Mouse (Mus musculus) CH12.LX (cell line): Measurements from ENCODE around the gene Gm13278. TPM values are rescaled to one million over a fixed set of nuclear protein-coding genes. Genes with fewer than 3 reads are reported as not detected.
"Not testable (repeated sequence)": the region's sequence is repeated elsewhere in the genome, so short reads cannot be mapped to it uniquely, and the experiment has no call there.

ENCODE experiments used
- DNase-seq: peaks from one replicate; pipeline ENCODE4 v3.0.0-alpha.2; 2013; ENCODE audit errors: extremely low read depth
- H3K27ac ChIP-seq: 2 replicates; pipeline ENCODE4 v1.5.1; 2012; ENCODE audit warnings: low read depth, mild to moderate bottlenecking, control low read depth, moderate library complexity; ENCODE audit not compliant: insufficient read depth
- H3K27me3 ChIP-seq: replicated peaks from 2 replicates; pipeline ENCODE3; 2012; ENCODE audit warnings: inconsistent platforms
- H3K36me3 ChIP-seq, 2 experiments: replicated peaks in 1 of 2; 2 replicates each; pipeline versions ENCODE3 to v1.6.1; 2012; ENCODE audit warnings: inconsistent platforms in 1 of 2, low read length in 1 of 2, mild to moderate bottlenecking in 1 of 2, mixed read lengths in 1 of 2, moderate library complexity in 1 of 2; ENCODE audit not compliant: control insufficient read depth in 1 of 2, insufficient read depth in 1 of 2
- H3K4me1 ChIP-seq, 2 experiments: 2 replicates each; pipeline ENCODE4 v1.6.1; 2012; ENCODE audit warnings: inconsistent platforms in 1 of 2, moderate library complexity in 1 of 2; ENCODE audit not compliant: insufficient read depth in 2 of 2, control insufficient read depth in 1 of 2
- H3K4me2 ChIP-seq: 2 replicates; pipeline ENCODE4 v1.6.1; 2012; ENCODE audit warnings: low read depth, mild to moderate bottlenecking, control low read depth; ENCODE audit not compliant: poor library complexity, insufficient read depth, severe bottlenecking
- H3K4me3 ChIP-seq, 3 experiments: fragments of 150-350 bp in 1 of 3; sonication (generic) in 1 of 3; replicated peaks in 1 of 3; 2 replicates each; pipeline versions ENCODE3 to v1.5.1; 2011 to 2012; ENCODE audit warnings: low read depth in 2 of 3, low read length in 2 of 3, mild to moderate bottlenecking in 2 of 3, moderate library complexity in 2 of 3, control low read depth in 1 of 3, improper control_type of control experiment in 1 of 3, inconsistent platforms in 1 of 3, mixed read lengths in 1 of 3; ENCODE audit not compliant: poor library complexity in 1 of 3
- H3K79me2 ChIP-seq: replicated peaks from 2 replicates; pipeline ENCODE4 v1.6.1; 2012; ENCODE audit warnings: mild to moderate bottlenecking, moderate library complexity; ENCODE audit not compliant: control insufficient read depth, poor library complexity, insufficient read depth, severe bottlenecking; ENCODE audit errors: extremely low read depth
- H3K9ac ChIP-seq: 2 replicates; pipeline ENCODE4 v1.6.1; 2012; ENCODE audit warnings: low read depth, mild to moderate bottlenecking, control low read depth, moderate library complexity; ENCODE audit not compliant: insufficient read depth
- H3K9me3 ChIP-seq: replicated peaks from 2 replicates; pipeline ENCODE3; 2012; ENCODE audit warnings: low read length, inconsistent platforms, mixed read lengths
- BHLHE40 ChIP-seq: IDR thresholded peaks from 2 replicates; pipeline ENCODE4 v1.6.1; 2011; ENCODE audit warnings: mild to moderate bottlenecking, low read depth, low read length, improper control_type of control experiment
- CTCF ChIP-seq, 2 experiments: IDR thresholded peaks in 1 of 2; conservative IDR thresholded peaks in 1 of 2; 2 replicates each; pipeline ENCODE4 v1.5.1; 2011 to 2012; ENCODE audit warnings: low read depth in 2 of 2, low read length in 2 of 2, improper control_type of control experiment in 1 of 2, inconsistent platforms in 1 of 2, mild to moderate bottlenecking in 1 of 2, moderate library complexity in 1 of 2
- ELF1 ChIP-seq: IDR thresholded peaks from 2 replicates; pipeline ENCODE4 v1.6.1; 2014; ENCODE audit warnings: low read depth, mild to moderate bottlenecking, inconsistent platforms, low read length, improper control_type of control experiment
- EP300 ChIP-seq: IDR thresholded peaks from 2 replicates; pipeline ENCODE4 v1.6.1; 2011; ENCODE audit warnings: low read length, improper control_type of control experiment
- GABPA ChIP-seq: IDR thresholded peaks from 2 replicates; pipeline ENCODE4 v1.6.1; 2012; ENCODE audit warnings: low read depth, low read length, improper control_type of control experiment, inconsistent platforms; ENCODE audit not compliant: insufficient replicate concordance
- JUN ChIP-seq: IDR thresholded peaks from 2 replicates; pipeline ENCODE4 v1.6.1; 2011; ENCODE audit warnings: low read depth, mild to moderate bottlenecking, low read length, improper control_type of control experiment, moderate library complexity; ENCODE audit not compliant: insufficient read depth
- JUND ChIP-seq: conservative IDR thresholded peaks from 2 replicates; pipeline ENCODE4 v1.6.1; 2011; ENCODE audit warnings: low read depth, low read length, improper control_type of control experiment
- KAT2A ChIP-seq: IDR thresholded peaks from 2 replicates; pipeline ENCODE4 v1.6.1; 2012; ENCODE audit warnings: low read length, improper control_type of control experiment, inconsistent platforms; ENCODE audit not compliant: insufficient replicate concordance
- NRF1 ChIP-seq: IDR thresholded peaks from 2 replicates; pipeline ENCODE4 v1.6.1; 2014; ENCODE audit warnings: low read depth, mild to moderate bottlenecking, inconsistent platforms, low read length, improper control_type of control experiment, moderate library complexity
- PAX5 ChIP-seq: IDR thresholded peaks from 2 replicates; pipeline ENCODE4 v1.6.1; 2012; ENCODE audit warnings: low read length, inconsistent platforms, mixed read lengths
- RAD21 ChIP-seq: IDR thresholded peaks from 2 replicates; pipeline ENCODE4 v1.6.1; 2011; ENCODE audit warnings: low read depth, mild to moderate bottlenecking, low read length, improper control_type of control experiment, moderate library complexity
- SIN3A ChIP-seq: IDR thresholded peaks from 2 replicates; pipeline ENCODE4 v1.6.1; 2012; ENCODE audit warnings: low read length, improper control_type of control experiment, inconsistent platforms
- SMC3 ChIP-seq: IDR thresholded peaks from 2 replicates; pipeline ENCODE4 v1.6.1; 2011; ENCODE audit warnings: low read depth, low read length, improper control_type of control experiment
- TBP ChIP-seq: conservative IDR thresholded peaks from 2 replicates; pipeline ENCODE4 v1.6.1; 2011; ENCODE audit warnings: low read depth, low read length, improper control_type of control experiment
- UBTF ChIP-seq: IDR thresholded peaks from 2 replicates; pipeline ENCODE4 v1.6.1; 2012; ENCODE audit warnings: low read depth, mild to moderate bottlenecking, inconsistent platforms, low read length, improper control_type of control experiment, moderate library complexity
- USF1 ChIP-seq: IDR thresholded peaks from 2 replicates; pipeline ENCODE4 v1.6.1; 2014; ENCODE audit warnings: low read depth, mild to moderate bottlenecking, inconsistent platforms, low read length, improper control_type of control experiment
- ZKSCAN1 ChIP-seq: IDR thresholded peaks from 2 replicates; pipeline ENCODE4 v1.6.1; 2012; ENCODE audit warnings: low read depth, inconsistent platforms, low read length, improper control_type of control experiment, borderline replicate concordance
- ZNF384 ChIP-seq: IDR thresholded peaks from 2 replicates; pipeline ENCODE4 v1.6.1; 2012; ENCODE audit warnings: low read depth, low read length, improper control_type of control experiment, inconsistent platforms
- dilution Hi-C: fragments of 300-500 bp; cut with MboI; formaldehyde crosslinking; loops from 2 replicates; pipeline ENCODE4 v1.14.3; 2020; ENCODE audit warnings: low sequenced_read_pairs; ENCODE audit not compliant: extremely low pct_unique_long_range_greater_than_20kb, extremely low pct_ligation_motif_present
- in situ Hi-C: fragments of 300-500 bp; cut with MboI; formaldehyde crosslinking; loops from 3 replicates; pipeline ENCODE4 v1.14.3; 2019; ENCODE audit warnings: low sequenced_read_pairs, low pct_ligation_motif_present, low pct_unique_long_range_greater_than_20kb, mixed read lengths
- polyA plus RNA-seq: library from polyadenylated mRNA; unstranded; fragments of >175 nt; gene quantifications from 2 replicates; pipeline ENCODE4 v1.2.1, GENCODE M21; 2012; ENCODE audit warnings: low read depth; ENCODE audit not compliant: insufficient read length
- total RNA-seq, 2 experiments: library from RNA; depleted of rRNA; stranded (reverse); fragments of 300-350 nt in 1 of 2; fragments of >200 nt in 1 of 2; gene quantifications; 2 replicates each; pipeline ENCODE4 v1.2.3; 2012 to 2014

Gm13278 gene
- total and polyA plus RNA-seq, 3 experiments = not detected

DNA sequence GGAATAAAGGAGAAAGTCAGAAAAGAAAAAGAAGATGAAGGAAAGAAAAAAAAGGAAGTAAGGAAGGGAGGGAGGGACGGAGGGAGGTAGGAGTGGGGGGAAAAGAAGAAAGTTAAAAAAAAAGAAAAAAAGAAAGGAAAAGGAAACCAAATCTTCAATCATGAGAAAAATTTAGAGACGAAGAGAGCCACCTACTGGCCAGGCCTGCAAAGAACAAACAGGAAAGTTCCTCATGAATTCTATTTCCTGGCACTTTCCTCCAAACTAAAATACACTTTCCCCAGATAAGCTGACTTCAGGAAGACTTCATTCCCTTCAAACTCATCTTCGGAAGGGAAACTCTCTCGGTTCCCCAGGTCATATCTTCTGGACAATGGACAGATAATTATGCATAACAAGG lies 39.2 kb downstream of the Gm13278 start:
- dilution Hi-C loops (no loop called here), in situ Hi-C loops (no loop called here)
- no peaks in the 10 kb centered on the region; a peak in 1 of 4 replicates for H3K4me1 ChIP-seq
- H3K27me3 ChIP-seq = peaks cover 22% of the 10 kb centered on the region
- no peak overlapping the region for H3K4me3 ChIP-seq
- TF ChIP-seq ZNF384 (peak; percentile 80), CTCF (conservative IDR thresholded peaks at IDR 0.05 in 1 of 2, IDR thresholded peaks at IDR 0.05 in 1 of 2; ENCODE audit: low read depth in 2 of 2, low read length in 2 of 2) (peak in 1 of 2 experiments; percentile 70; a peak in 3 of 4 replicates), ZKSCAN1 (no peak), RAD21 (peak; percentile 36), SMC3 (peak; percentile 22; the same call in 1 of the 2 replicates)
- H3K36me3 ChIP-seq = no peaks in the 10 kb centered on the region
- peak; percentile 11 for DNase-seq
- H3K9me3 ChIP-seq = peaks cover 9% of the 10 kb centered on the region
- no peak overlapping the region for H3K4me2 ChIP-seq
- H3K27ac ChIP-seq = no peak overlapping the region
- H3K79me2 ChIP-seq = no peaks in the 10 kb centered on the region
- H3K9ac ChIP-seq = no peak overlapping the region

DNA sequence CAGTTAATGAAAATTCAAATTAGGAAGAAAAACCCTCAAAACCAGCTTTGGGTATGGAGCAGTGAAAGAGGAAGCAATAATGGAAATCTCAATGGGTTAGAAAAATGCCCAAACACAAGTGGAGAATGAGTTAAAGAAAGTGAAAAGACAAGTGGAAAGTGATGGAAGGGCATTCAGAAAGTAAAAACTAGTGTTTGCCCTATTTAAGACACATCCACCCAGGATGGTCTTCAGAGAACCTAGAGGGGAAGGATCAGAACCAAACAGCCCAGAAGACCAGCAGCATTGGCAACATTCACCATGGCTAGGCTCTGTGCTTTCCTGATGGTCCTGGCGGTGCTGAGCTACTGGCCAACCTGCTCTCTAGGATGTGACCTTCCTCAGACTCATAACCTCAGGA lies 43.9 kb downstream of the Gm13278 start, which contains the start of gene Ifna5:
Gene Ifna5 (plus strand): TSS at position 301 of the 400 bp plus-strand sequence.
- H3K4me3 ChIP-seq, H3K9me3 ChIP-seq, H3K79me2 ChIP-seq, H3K27ac ChIP-seq, H3K4me1 ChIP-seq, H3K36me3 ChIP-seq, H3K4me2 ChIP-seq, DNase-seq, H3K9ac ChIP-seq, dilution Hi-C loops, in situ Hi-C loops: not testable (repeated sequence)
- H3K27me3 ChIP-seq = peaks cover 32% of the 10 kb centered on the region

DNA sequence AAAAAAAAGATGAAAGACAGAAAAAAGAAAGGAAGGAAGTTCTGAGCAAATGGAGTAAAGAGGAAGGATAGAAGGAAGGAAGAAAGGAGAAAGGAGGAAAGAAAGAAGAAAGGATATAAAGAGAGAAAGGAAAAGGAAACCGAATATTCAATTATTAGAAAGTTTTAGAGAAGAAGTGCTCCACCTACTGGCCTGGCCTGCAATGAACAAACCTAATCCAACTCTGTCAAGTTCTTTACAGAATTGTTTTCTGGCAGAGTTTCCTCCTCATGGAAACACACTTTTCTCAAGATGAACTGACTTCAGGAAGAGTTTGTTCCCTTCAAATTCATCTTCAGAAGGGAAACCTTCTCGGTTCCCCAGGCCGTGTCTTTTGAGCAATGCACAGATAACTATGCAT lies 47.5 kb downstream of the Gm13278 start:
- Histone ChIP-seq H3K27ac (no peak overlapping the region), H3K36me3 (no peaks in the 10 kb centered on the region), H3K27me3 (peaks cover 49% of the 10 kb centered on the region), H3K4me1 (peaks cover 5 to 10% of the 10 kb centered on the region in 2 experiments; a peak in 3 of 4 replicates), H3K4me3 (no peak overlapping the region), H3K4me2 (no peak overlapping the region), H3K79me2 (no peaks in the 10 kb centered on the region), H3K9me3 (no peaks in the 10 kb centered on the region), H3K9ac (no peak overlapping the region)
- DNase-seq = peak; percentile 15
- TF ChIP-seq CTCF (conservative IDR thresholded peaks at IDR 0.05 in 1 of 2, IDR thresholded peaks at IDR 0.05 in 1 of 2; ENCODE audit: low read depth in 2 of 2, low read length in 2 of 2) = peak; percentile 53 to 74; a peak in 3 of 4 replicates
- no peak for TF ChIP-seq SIN3A
- TF ChIP-seq SMC3 = peak; percentile 14; the same call in 1 of the 2 replicates
- peak; percentile 14 for TF ChIP-seq RAD21
- dilution Hi-C loops (no loop called here), in situ Hi-C loops (no loop called here)

DNA sequence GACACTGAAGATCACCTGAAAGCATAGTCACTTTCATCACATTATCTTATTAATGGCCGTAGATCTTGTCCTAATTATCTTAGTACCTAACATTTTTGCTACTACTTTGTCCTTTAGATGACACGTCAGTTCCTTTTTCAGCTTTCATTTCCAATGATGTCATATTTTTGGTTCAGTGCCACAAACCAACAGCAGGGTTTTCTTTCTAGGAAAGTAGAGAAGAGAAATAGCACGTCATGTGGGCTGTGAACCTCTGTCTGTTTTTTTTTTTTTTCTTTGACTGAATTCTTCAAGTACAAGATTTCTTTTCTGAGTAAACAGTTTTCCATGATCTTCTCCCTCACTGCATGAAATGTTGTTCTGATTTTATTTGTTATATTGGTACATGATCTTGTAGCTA lies 48.7 kb downstream of the Gm13278 start:
- H3K9ac ChIP-seq = no peak overlapping the region
- in situ Hi-C loops (no loop called here), dilution Hi-C loops (no loop called here)
- H3K4me3 ChIP-seq = no peak overlapping the region
- peaks cover 5 to 10% of the 10 kb centered on the region in 2 experiments; a peak in 3 of 4 replicates for H3K4me1 ChIP-seq
- no peaks in the 10 kb centered on the region for H3K79me2 ChIP-seq
- H3K27ac ChIP-seq = no peak overlapping the region
- H3K4me2 ChIP-seq = no peak overlapping the region
- DNase-seq = no peak
- H3K27me3 ChIP-seq = peaks cover 51% of the 10 kb centered on the region
- H3K36me3 ChIP-seq = no peaks in the 10 kb centered on the region
- no peaks in the 10 kb centered on the region for H3K9me3 ChIP-seq
- TF ChIP-seq JUND = peak; percentile 53
- no peak for TF ChIP-seq BHLHE40
- no peak for TF ChIP-seq USF1
- peak; percentile 21; the same call in 1 of the 2 replicates for TF ChIP-seq EP300
- no peak for TF ChIP-seq GABPA
- TF ChIP-seq RAD21 = no peak
- TF ChIP-seq ZNF384 = peak; percentile 73; the same call in 1 of the 2 replicates
- TF ChIP-seq JUN = peak; percentile 32; the same call in 1 of the 2 replicates
- no peak for TF ChIP-seq UBTF
- TF ChIP-seq ELF1 = no peak
- TF ChIP-seq KAT2A = no peak
- no peak for TF ChIP-seq PAX5
- no peak for TF ChIP-seq TBP
- TF ChIP-seq NRF1 = no peak
- no peak for TF ChIP-seq ZKSCAN1
